Mouse (Mus musculus) testis, adult 2 months (tissue): ENCODE measurements at regions not wholly inside any gene's neighbourhood (a gene's known extent, or its start where the extent isn't known, plus 50 kb on each side); places are given as distances from the start of the nearest gene placed in this dataset.

ENCODE experiments used
- CTCF ChIP-seq: fragments of 200-500 bp; IDR thresholded peaks from 2 replicates; pipeline ENCODE4 v1.5.1; 2012; ENCODE audit warnings: low read depth, mild to moderate bottlenecking, inconsistent platforms, low read length, moderate library complexity; ENCODE audit not compliant: control insufficient read depth, insufficient read depth, insufficient replicate concordance
- POLR2A ChIP-seq: fragments of 200-500 bp; IDR thresholded peaks from 2 replicates; pipeline ENCODE4 v1.6.1; 2012; ENCODE audit warnings: low read depth, mild to moderate bottlenecking, inconsistent platforms, low read length, moderate library complexity; ENCODE audit not compliant: control insufficient read depth

GRCm38 (mm10) chr15:93789762-93790161 lies 194.1 kb upstream of the Prickle1 start:
- no peak for TF ChIP-seq CTCF
- TF ChIP-seq POLR2A, result no peak
